Mouse (Mus musculus) liver, embryonic 12.5 days (tissue): ENCODE data around the gene Thrap3. TPM values are rescaled to one million over a fixed set of nuclear protein-coding genes. Genes with fewer than 3 reads are reported as not detected.

Experiments used
- ATAC-seq: fragments of 200-750 bp; cut with Nextera tagmentation; 2 replicates; pipeline ENCODE4 v1.8.0; 2017; ENCODE audit warnings: moderate number of reproducible peaks, mild to moderate bottlenecking, moderate library complexity
- H3K27ac ChIP-seq: fragments of 300-500 bp; sonication (generic); 2 replicates; pipeline ENCODE4 v1.5.1; 2016; ENCODE audit warnings: mild to moderate bottlenecking
- H3K27me3 ChIP-seq: fragments of 300-500 bp; sonication (generic); replicated peaks from 2 replicates; pipeline ENCODE4 v1.6.1; 2016; ENCODE audit warnings: mild to moderate bottlenecking, moderate library complexity
- H3K36me3 ChIP-seq: fragments of 300-500 bp; sonication (generic); 2 replicates; pipeline ENCODE4 v1.6.1; 2016; ENCODE audit warnings: mild to moderate bottlenecking, moderate library complexity
- H3K4me1 ChIP-seq: fragments of 300-500 bp; sonication (generic); 2 replicates; pipeline ENCODE4 v1.6.1; 2016
- H3K4me2 ChIP-seq: fragments of 300-500 bp; sonication (generic); 2 replicates; pipeline ENCODE4 v1.6.1; 2016; ENCODE audit warnings: mild to moderate bottlenecking, moderate library complexity
- H3K4me3 ChIP-seq: fragments of 300-500 bp; sonication (generic); 2 replicates; pipeline ENCODE4 v1.5.1; 2016; ENCODE audit warnings: mild to moderate bottlenecking, moderate library complexity
- H3K9ac ChIP-seq: fragments of 300-500 bp; sonication (generic); 2 replicates; pipeline ENCODE4 v1.6.1; 2016; ENCODE audit warnings: mild to moderate bottlenecking, moderate library complexity
- H3K9me3 ChIP-seq: fragments of 300-500 bp; sonication (generic); replicated peaks from 2 replicates; pipeline ENCODE4 v1.6.1; 2016; ENCODE audit warnings: mild to moderate bottlenecking, moderate library complexity
- WGBS: fragments of 180-500 bp; shearing (Covaris S2); methylation state at CpG from one replicate; pipeline ENCODE4 v1.1.7; 2016; ENCODE audit not compliant: insufficient replicate concordance; 5-methylcytosine and 5-hydroxymethylcytosine counted together
- polyA plus RNA-seq: library from polyadenylated mRNA; unstranded; fragments of >200 nt; fragmentation: Nextera tagmentation; extraction: Ambion mirVana; gene quantifications from 2 replicates; pipeline ENCODE4 v1.2.1, GENCODE M21; 2016

The Thrap3 gene
- polyA plus RNA-seq, 1 experiment from 2014 or later, result 162 TPM

- H3K27me3 ChIP-seq, result no peaks in the 10 kb centered on the region
- peaks cover 15% of the 10 kb centered on the region for H3K4me1 ChIP-seq
- peak overlapping the region; percentile 38; the same call in 1 of the 2 replicates for H3K27ac ChIP-seq
- H3K9me3 ChIP-seq, result no peaks in the 10 kb centered on the region
- no peak overlapping the region for H3K4me3 ChIP-seq
- no peak overlapping the region for H3K4me2 ChIP-seq
- 53% methylated on average over 10 of the region's 10 CpGs for WGBS
- no peak for ATAC-seq
- peaks cover 65% of the 10 kb centered on the region for H3K36me3 ChIP-seq
- H3K9ac ChIP-seq, result no peak overlapping the region
Observed at GRCm38 (mm10) chr4:126131290-126132121, 71.1 kb downstream of the Thrap3 start.

GRCm38 (mm10) chr4:126130502-126130901, 72.1 kb downstream of the Thrap3 start:
- Histone ChIP-seq H3K9me3 (no peaks in the 10 kb centered on the region), H3K4me2 (no peak overlapping the region), H3K36me3 (peaks cover 65% of the 10 kb centered on the region), H3K4me3 (no peak overlapping the region), H3K9ac (no peak overlapping the region), H3K27ac (peak overlapping the region; percentile 59; the same call in 1 of the 2 replicates), H3K27me3 (no peaks in the 10 kb centered on the region), H3K4me1 (peaks cover 15% of the 10 kb centered on the region)
- ATAC-seq, result no peak
- WGBS, result 76% methylated on average over 11 of the region's 11 CpGs

- Histone ChIP-seq H3K4me2 (no peak overlapping the region), H3K4me3 (no peak overlapping the region)
- 83% methylated on average over 10 of the region's 10 CpGs for WGBS
Observed at GRCm38 (mm10) chr4:126123309-126124040, 79.1 kb downstream of the Thrap3 start.

GRCm38 (mm10) chr4:126120506-126120905, 82.1 kb downstream of the Thrap3 start:
- Histone ChIP-seq H3K4me1 (peaks cover 6% of the 10 kb centered on the region), H3K9ac (no peak overlapping the region), H3K36me3 (peaks cover 43% of the 10 kb centered on the region), H3K27me3 (no peaks in the 10 kb centered on the region), H3K9me3 (no peaks in the 10 kb centered on the region), H3K4me2 (no peak overlapping the region), H3K4me3 (no peak overlapping the region), H3K27ac (no peak overlapping the region)
- 89% methylated on average over 2 of the region's 2 CpGs for WGBS
- no peak for ATAC-seq

More at GRCm38 (mm10) chr4:126123309-126124040, 79.1 kb downstream of the Thrap3 start:
- Histone ChIP-seq H3K27me3 (no peaks in the 10 kb centered on the region), H3K36me3 (peaks cover 63% of the 10 kb centered on the region), H3K27ac (no peak overlapping the region), H3K9me3 (no peaks in the 10 kb centered on the region), H3K4me1 (no peaks in the 10 kb centered on the region), H3K9ac (no peak overlapping the region)
- no peak for ATAC-seq

- no peaks in the 10 kb centered on the region for H3K27me3 ChIP-seq
- WGBS, result 74% methylated on average over 5 of the region's 5 CpGs
- no peak overlapping the region for H3K4me2 ChIP-seq
- no peaks in the 10 kb centered on the region for H3K9me3 ChIP-seq
- no peak overlapping the region for H3K4me3 ChIP-seq
- no peak overlapping the region for H3K9ac ChIP-seq
- peaks cover 10% of the 10 kb centered on the region for H3K4me1 ChIP-seq
- H3K36me3 ChIP-seq, result peaks cover 38% of the 10 kb centered on the region
- no peak overlapping the region for H3K27ac ChIP-seq
- ATAC-seq, result no peak
Observed at GRCm38 (mm10) chr4:126120052-126120451, 82.5 kb downstream of the Thrap3 start.

GRCm38 (mm10) chr4:126119051-126119450, 83.5 kb downstream of the Thrap3 start:
- WGBS, result 64% methylated on average over 1 of the region's 1 CpGs
- H3K27me3 ChIP-seq, result no peaks in the 10 kb centered on the region
- H3K4me2 ChIP-seq, result no peak overlapping the region
- no peaks in the 10 kb centered on the region for H3K9me3 ChIP-seq
- peaks cover 19% of the 10 kb centered on the region for H3K4me1 ChIP-seq
- no peak overlapping the region for H3K27ac ChIP-seq
- ATAC-seq, result no peak
- no peak overlapping the region for H3K4me3 ChIP-seq
- H3K36me3 ChIP-seq, result peaks cover 28% of the 10 kb centered on the region
- no peak overlapping the region for H3K9ac ChIP-seq

- Histone ChIP-seq H3K27ac (no peak overlapping the region), H3K27me3 (no peaks in the 10 kb centered on the region), H3K4me3 (no peak overlapping the region), H3K4me1 (peaks cover 23% of the 10 kb centered on the region), H3K4me2 (no peak overlapping the region), H3K36me3 (peaks cover 24% of the 10 kb centered on the region), H3K9ac (no peak overlapping the region), H3K9me3 (no peaks in the 10 kb centered on the region)
- WGBS, result 88% methylated on average over 4 of the region's 4 CpGs
- ATAC-seq, result no peak
Observed at GRCm38 (mm10) chr4:126118651-126119050, 83.9 kb downstream of the Thrap3 start.

- Histone ChIP-seq H3K4me1 (peaks cover 30% of the 10 kb centered on the region), H3K4me2 (no peak overlapping the region), H3K4me3 (no peak overlapping the region), H3K27ac (no peak overlapping the region), H3K9ac (no peak overlapping the region), H3K36me3 (peaks cover 22% of the 10 kb centered on the region), H3K9me3 (no peaks in the 10 kb centered on the region), H3K27me3 (no peaks in the 10 kb centered on the region)
- no peak for ATAC-seq
- WGBS, result 80% methylated on average over 8 of the region's 8 CpGs
Observed at GRCm38 (mm10) chr4:126117116-126117515, 85.4 kb downstream of the Thrap3 start.

GRCm38 (mm10) chr4:126115871-126116521, 86.6 kb downstream of the Thrap3 start:
- ATAC-seq, result no peak
- Histone ChIP-seq H3K9me3 (no peaks in the 10 kb centered on the region), H3K27me3 (no peaks in the 10 kb centered on the region), H3K9ac (no peak overlapping the region), H3K4me3 (no peak overlapping the region), H3K4me1 (peaks cover 38% of the 10 kb centered on the region), H3K36me3 (peaks cover 13% of the 10 kb centered on the region), H3K27ac (no peak overlapping the region), H3K4me2 (no peak overlapping the region)
- WGBS, result 69% methylated on average over 6 of the region's 6 CpGs

GRCm38 (mm10) chr4:126115411-126115810, 87.1 kb downstream of the Thrap3 start:
- Histone ChIP-seq H3K4me2 (no peak overlapping the region), H3K27ac (no peak overlapping the region), H3K9me3 (no peaks in the 10 kb centered on the region), H3K9ac (no peak overlapping the region), H3K4me1 (peaks cover 44% of the 10 kb centered on the region), H3K36me3 (peaks cover 7% of the 10 kb centered on the region; the same call in 1 of the 2 replicates), H3K27me3 (no peaks in the 10 kb centered on the region), H3K4me3 (no peak overlapping the region)
- WGBS, result 85% methylated on average over 9 of the region's 9 CpGs
- no peak for ATAC-seq
